Mouse (Mus musculus): ENCODE measurements at regions not wholly inside any gene's neighbourhood (a gene's known extent, or its start where the extent isn't known, plus 50 kb on each side); places are given as distances from the start of the nearest gene placed in this dataset.

GRCm38 (mm10) chr3:149519575-149519929, 529.2 kb upstream of the Adgrl2 start:
- peaks cover 5% of the 10 kb centered on the region for H3K27me3 ChIP-seq
- H3K36me3 ChIP-seq, result no peaks in the 10 kb centered on the region
- WGBS, result 13% methylated on average over 15 of the region's 15 CpGs
- H3K4me1 ChIP-seq, result peaks cover 11% of the 10 kb centered on the region
- peak; percentile 49; the same call in 1 of the 2 replicates for ATAC-seq (replicated peaks)
- H3K4me3 ChIP-seq, result peak overlapping the region; percentile 45
- H3K4me2 ChIP-seq (replicated peaks), result peak overlapping the region; percentile 78
- no peak overlapping the region for H3K27ac ChIP-seq (replicated peaks)
- H3K9me3 ChIP-seq, result no peaks in the 10 kb centered on the region
- H3K9ac ChIP-seq (replicated peaks), result peak overlapping the region; percentile 40

- Histone ChIP-seq H3K4me2 (replicated peaks) (peak overlapping the region; percentile 78), H3K4me1 (peaks cover 11% of the 10 kb centered on the region), H3K4me3 (peak overlapping the region; percentile 45), H3K9ac (replicated peaks) (peak overlapping the region; percentile 40), H3K27me3 (peaks cover 5% of the 10 kb centered on the region), H3K27ac (replicated peaks) (no peak overlapping the region), H3K36me3 (no peaks in the 10 kb centered on the region), H3K9me3 (no peaks in the 10 kb centered on the region)
- 5% methylated on average over 27 of the region's 27 CpGs for WGBS
- ATAC-seq (replicated peaks), result peak; percentile 76
Measured at GRCm38 (mm10) chr3:149518928-149519574, 528.7 kb upstream of the Adgrl2 start.

- WGBS, result 75% methylated on average over 11 of the region's 11 CpGs
- no peak overlapping the region for H3K27ac ChIP-seq (replicated peaks)
- ATAC-seq (replicated peaks), result no peak
- peaks cover 7% of the 10 kb centered on the region for H3K4me1 ChIP-seq
- peaks cover 5% of the 10 kb centered on the region for H3K27me3 ChIP-seq
- no peak overlapping the region for H3K9ac ChIP-seq (replicated peaks)
- H3K4me2 ChIP-seq (replicated peaks), result no peak overlapping the region
- H3K36me3 ChIP-seq, result no peaks in the 10 kb centered on the region
- no peaks in the 10 kb centered on the region for H3K9me3 ChIP-seq
- H3K4me3 ChIP-seq, result no peak overlapping the region
Measured at GRCm38 (mm10) chr3:149517537-149517936, 527.2 kb upstream of the Adgrl2 start.

GRCm38 (mm10) chr3:149509178-149509577, 518.8 kb upstream of the Adgrl2 start:
- no peak overlapping the region for H3K4me3 ChIP-seq
- no peaks in the 10 kb centered on the region for H3K9me3 ChIP-seq
- no peak overlapping the region for H3K27ac ChIP-seq (replicated peaks)
- H3K9ac ChIP-seq (replicated peaks), result no peak overlapping the region
- no peak overlapping the region for H3K4me2 ChIP-seq (replicated peaks)
- ATAC-seq (replicated peaks), result no peak
- H3K4me1 ChIP-seq, result no peaks in the 10 kb centered on the region
- H3K36me3 ChIP-seq, result no peaks in the 10 kb centered on the region
- H3K27me3 ChIP-seq, result no peaks in the 10 kb centered on the region
- 92% methylated on average over 6 of the region's 6 CpGs for WGBS

- H3K9ac ChIP-seq (replicated peaks), result no peak overlapping the region
- ATAC-seq (replicated peaks), result no peak
- H3K27me3 ChIP-seq, result no peaks in the 10 kb centered on the region
- H3K4me2 ChIP-seq (replicated peaks), result no peak overlapping the region
- H3K4me3 ChIP-seq, result no peak overlapping the region
- WGBS, result 96% methylated on average over 10 of the region's 10 CpGs
- no peak overlapping the region for H3K27ac ChIP-seq (replicated peaks)
- H3K4me1 ChIP-seq, result no peaks in the 10 kb centered on the region
- no peaks in the 10 kb centered on the region for H3K36me3 ChIP-seq
- H3K9me3 ChIP-seq, result no peaks in the 10 kb centered on the region
Measured at GRCm38 (mm10) chr3:149508671-149509070, 518.3 kb upstream of the Adgrl2 start.

- no peak for ATAC-seq (replicated peaks)
- Histone ChIP-seq H3K27me3 (no peaks in the 10 kb centered on the region), H3K27ac (replicated peaks) (no peak overlapping the region), H3K9me3 (no peaks in the 10 kb centered on the region), H3K4me1 (no peaks in the 10 kb centered on the region), H3K36me3 (no peaks in the 10 kb centered on the region), H3K4me2 (replicated peaks) (no peak overlapping the region), H3K4me3 (no peak overlapping the region), H3K9ac (replicated peaks) (no peak overlapping the region)
- 86% methylated on average over 9 of the region's 9 CpGs for WGBS
Measured at GRCm38 (mm10) chr3:149505692-149506091, 515.3 kb upstream of the Adgrl2 start.

- no peak overlapping the region for H3K4me2 ChIP-seq (replicated peaks)
- H3K4me1 ChIP-seq, result no peaks in the 10 kb centered on the region
- 90% methylated on average over 2 of the region's 2 CpGs for WGBS
- no peak overlapping the region for H3K9ac ChIP-seq (replicated peaks)
- H3K4me3 ChIP-seq, result no peak overlapping the region
- no peaks in the 10 kb centered on the region for H3K9me3 ChIP-seq
- no peaks in the 10 kb centered on the region for H3K27me3 ChIP-seq
- no peaks in the 10 kb centered on the region for H3K36me3 ChIP-seq
- H3K27ac ChIP-seq (replicated peaks), result no peak overlapping the region
- ATAC-seq (replicated peaks), result no peak
Measured at GRCm38 (mm10) chr3:149503992-149504391, 513.6 kb upstream of the Adgrl2 start.

- no peak overlapping the region for H3K9ac ChIP-seq (replicated peaks)
Measured at GRCm38 (mm10) chr3:149500130-149500529, 509.8 kb upstream of the Adgrl2 start.

GRCm38 (mm10) chr3:149498765-149499164, 508.4 kb upstream of the Adgrl2 start:
- H3K4me3 ChIP-seq, result no peak overlapping the region
- no peaks in the 10 kb centered on the region for H3K4me1 ChIP-seq
- H3K27me3 ChIP-seq, result no peaks in the 10 kb centered on the region
- no peak overlapping the region for H3K4me2 ChIP-seq (replicated peaks)
- H3K27ac ChIP-seq (replicated peaks), result no peak overlapping the region
- no peak for ATAC-seq (replicated peaks)
- no peaks in the 10 kb centered on the region for H3K36me3 ChIP-seq
- no peaks in the 10 kb centered on the region for H3K9me3 ChIP-seq
- H3K9ac ChIP-seq (replicated peaks), result no peak overlapping the region
- WGBS, result 68% methylated on average over 1 of the region's 1 CpGs

More at GRCm38 (mm10) chr3:149500130-149500529, 509.8 kb upstream of the Adgrl2 start:
- no peak for ATAC-seq (replicated peaks)
- no peaks in the 10 kb centered on the region for H3K9me3 ChIP-seq
- H3K4me3 ChIP-seq, result no peak overlapping the region
- no peak overlapping the region for H3K27ac ChIP-seq (replicated peaks)
- no peaks in the 10 kb centered on the region for H3K4me1 ChIP-seq
- no peak overlapping the region for H3K4me2 ChIP-seq (replicated peaks)
- WGBS, result 86% methylated on average over 3 of the region's 3 CpGs
- H3K36me3 ChIP-seq, result no peaks in the 10 kb centered on the region
- H3K27me3 ChIP-seq, result no peaks in the 10 kb centered on the region

GRCm38 (mm10) chr3:149496829-149497471, 506.6 kb upstream of the Adgrl2 start:
- Histone ChIP-seq H3K9me3 (no peaks in the 10 kb centered on the region), H3K4me2 (replicated peaks) (no peak overlapping the region), H3K36me3 (no peaks in the 10 kb centered on the region), H3K4me1 (no peaks in the 10 kb centered on the region), H3K27ac (replicated peaks) (no peak overlapping the region), H3K9ac (replicated peaks) (no peak overlapping the region), H3K27me3 (no peaks in the 10 kb centered on the region), H3K4me3 (no peak overlapping the region)
- no peak for ATAC-seq (replicated peaks)
- 79% methylated on average over 10 of the region's 10 CpGs for WGBS

GRCm38 (mm10) chr3:149496122-149496521, 505.8 kb upstream of the Adgrl2 start:
- H3K36me3 ChIP-seq, result no peaks in the 10 kb centered on the region
- no peak overlapping the region for H3K4me2 ChIP-seq (replicated peaks)
- no peak overlapping the region for H3K27ac ChIP-seq (replicated peaks)
- WGBS, result 93% methylated on average over 2 of the region's 2 CpGs
- no peaks in the 10 kb centered on the region for H3K9me3 ChIP-seq
- no peak overlapping the region for H3K4me3 ChIP-seq
- H3K27me3 ChIP-seq, result no peaks in the 10 kb centered on the region
- ATAC-seq (replicated peaks), result no peak
- no peak overlapping the region for H3K9ac ChIP-seq (replicated peaks)
- H3K4me1 ChIP-seq, result no peaks in the 10 kb centered on the region

- 85% methylated on average over 4 of the region's 4 CpGs for WGBS
- Histone ChIP-seq H3K9me3 (no peaks in the 10 kb centered on the region), H3K36me3 (no peaks in the 10 kb centered on the region), H3K9ac (replicated peaks) (no peak overlapping the region), H3K27me3 (no peaks in the 10 kb centered on the region), H3K4me3 (no peak overlapping the region), H3K4me1 (no peaks in the 10 kb centered on the region), H3K4me2 (replicated peaks) (no peak overlapping the region), H3K27ac (replicated peaks) (no peak overlapping the region)
- ATAC-seq (replicated peaks), result no peak
Measured at GRCm38 (mm10) chr3:149488147-149488546, 497.8 kb upstream of the Adgrl2 start.

- Histone ChIP-seq H3K4me2 (replicated peaks) (no peak overlapping the region), H3K9me3 (no peaks in the 10 kb centered on the region), H3K27ac (replicated peaks) (no peak overlapping the region), H3K4me3 (no peak overlapping the region), H3K36me3 (no peaks in the 10 kb centered on the region), H3K9ac (replicated peaks) (no peak overlapping the region), H3K4me1 (no peaks in the 10 kb centered on the region), H3K27me3 (no peaks in the 10 kb centered on the region)
- WGBS, result 78% methylated on average over 4 of the region's 4 CpGs
- ATAC-seq (replicated peaks), result no peak
Measured at GRCm38 (mm10) chr3:149485406-149485805, 495.1 kb upstream of the Adgrl2 start.
